Comparison of ENCODE assay signal across 19 mouse cellular contexts in the genomic region with DNA sequence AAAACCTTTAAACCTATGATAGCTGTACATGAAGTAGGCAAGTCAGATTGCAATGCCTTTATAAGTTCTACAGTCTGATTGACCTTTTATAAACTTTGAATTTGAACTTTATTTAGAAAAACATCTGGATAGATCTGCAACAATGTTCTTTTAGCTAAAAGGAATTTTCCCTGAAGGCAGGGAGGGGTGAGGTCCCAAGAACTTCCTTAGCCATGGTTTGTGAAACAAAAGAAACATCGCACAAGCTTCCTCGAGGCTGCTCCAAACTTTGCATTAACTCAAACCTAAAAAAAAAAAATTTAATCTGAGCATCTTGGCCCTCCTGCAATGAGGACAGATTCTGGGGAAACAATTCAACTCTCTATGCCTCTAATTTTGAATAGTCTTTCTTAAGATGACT.
"Had no signal": no experiment of that assay in that cellular context is flagged by ENCODE, and none has a peak within 500 bp of the region (broad histone marks: within the 10 kb centered on the region; RNA-seq: fewer than 3 reads in every experiment).

No protein-coding gene starts in this region.

- H3K4me3 ChIP-seq: midbrain, embryonic 10.5 days; midbrain, embryonic 12.5 days; myocyte; neural tube, embryonic 13.5 days; neural tube, embryonic 15.5 days; stomach, embryonic 15.5 days had no signal

- DNase-seq: lung, adult 18-20 months; lung, embryonic 14.5 days; lung, postnatal 10 days; lung, postnatal 4 days; midbrain, embryonic 14.5 days; retina, postnatal 1 day; right cerebral cortex, adult 18-20 months; right cerebral cortex, postnatal 14 days; thymus, adult 2 months; thymus, postnatal 25 days; thymus, postnatal 4 days had no signal

- H3K9ac ChIP-seq: lung, embryonic 14.5 days; midbrain, embryonic 12.5 days; neural tube, embryonic 13.5 days; neural tube, embryonic 15.5 days; stomach, embryonic 15.5 days had no signal

- H3K9me3 ChIP-seq: stomach, embryonic 15.5 days had no signal

- H3K36me3 ChIP-seq: midbrain, embryonic 10.5 days; midbrain, embryonic 12.5 days; neural tube, embryonic 13.5 days; neural tube, embryonic 15.5 days; stomach, embryonic 15.5 days had no signal

- H3K27ac ChIP-seq: midbrain, embryonic 10.5 days; midbrain, embryonic 12.5 days; neural tube, embryonic 13.5 days; neural tube, embryonic 15.5 days; stomach, embryonic 15.5 days; stomach, postnatal 0 days had no signal

- H3K27me3 ChIP-seq: midbrain, embryonic 12.5 days; neural tube, embryonic 13.5 days; neural tube, embryonic 15.5 days; stomach, embryonic 15.5 days had no signal

- H3K4me1 ChIP-seq: midbrain, embryonic 10.5 days; midbrain, embryonic 12.5 days; neural tube, embryonic 13.5 days; neural tube, embryonic 15.5 days; stomach, embryonic 15.5 days had no signal

- ATAC-seq: midbrain, embryonic 16.5 days had no signal

- H3K4me2 ChIP-seq: lung, embryonic 14.5 days; midbrain, embryonic 12.5 days; neural tube, embryonic 13.5 days; neural tube, embryonic 15.5 days; stomach, embryonic 15.5 days had no signal
